Mouse (Mus musculus) stomach, postnatal 0 days (tissue): ENCODE measurements at regions not wholly inside any gene's neighbourhood (a gene's known extent, or its start where the extent isn't known, plus 50 kb on each side); places are given as distances from the start of the nearest gene placed in this dataset.

Experiments used
- CTCF ChIP-seq: IDR thresholded peaks from 2 replicates; pipeline ENCODE4 v1.5.1; 2016; ENCODE audit warnings: antibody characterized with exemption, low read depth, mild to moderate bottlenecking, moderate library complexity
- EP300 ChIP-seq: optimal IDR thresholded peaks from 2 replicates; pipeline ENCODE3; 2016; ENCODE audit warnings: antibody characterized with exemption

DNA sequence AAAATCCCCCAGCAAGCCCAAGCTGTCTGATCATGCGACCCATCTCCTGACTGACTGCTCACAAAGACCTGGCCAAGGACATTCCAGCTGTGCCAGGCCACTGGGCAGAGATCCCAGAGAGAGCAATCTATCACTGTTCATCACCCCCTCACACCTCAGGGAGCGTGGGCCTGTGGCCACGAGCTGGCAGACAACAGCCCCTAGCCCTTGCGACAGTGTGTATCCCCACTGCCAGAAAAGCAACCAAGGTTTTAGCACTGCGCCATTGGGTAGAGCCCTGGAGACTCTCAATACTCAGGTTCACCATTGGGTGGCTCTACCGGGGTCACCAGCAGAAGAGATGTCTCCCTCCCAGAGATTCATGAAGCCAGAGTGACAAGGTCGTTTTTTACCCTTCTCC, 122.0 kb downstream of the Slc38a6 start:
- no peak for TF ChIP-seq EP300
- no peak for TF ChIP-seq CTCF
